Mouse (Mus musculus) intestine, embryonic 15.5 days (tissue): ENCODE measurements around the gene Gm21943. TPM values are rescaled to one million over a fixed set of nuclear protein-coding genes. Genes with fewer than 3 reads are reported as not detected.
"Not testable (repeated sequence)": the region's sequence is repeated elsewhere in the genome, so short reads cannot be mapped to it uniquely, and the experiment has no call there.

ENCODE experiments used
- ATAC-seq: fragments of 200-750 bp; cut with Nextera tagmentation; 2 replicates; pipeline ENCODE4 v1.8.0; 2017; ENCODE audit warnings: moderate TSS enrichment, moderate library complexity
- H3K27ac ChIP-seq: fragments of 300-500 bp; sonication (generic); 2 replicates; pipeline ENCODE4 v1.5.1; 2015; ENCODE audit warnings: mild to moderate bottlenecking, inconsistent platforms
- H3K27me3 ChIP-seq: fragments of 300-500 bp; sonication (generic); replicated peaks from 2 replicates; pipeline ENCODE4 v1.6.1; 2015; ENCODE audit warnings: inconsistent platforms
- H3K36me3 ChIP-seq: fragments of 300-500 bp; sonication (generic); 2 replicates; pipeline ENCODE4 v1.6.1; 2015; ENCODE audit warnings: inconsistent platforms
- H3K4me1 ChIP-seq: fragments of 300-500 bp; sonication (generic); replicated peaks from 2 replicates; pipeline ENCODE4 v1.6.1; 2015; ENCODE audit warnings: inconsistent platforms
- H3K4me2 ChIP-seq: fragments of 300-500 bp; sonication (generic); replicated peaks from 2 replicates; pipeline ENCODE4 v1.6.1; 2015; ENCODE audit warnings: mild to moderate bottlenecking, inconsistent platforms
- H3K4me3 ChIP-seq: fragments of 300-500 bp; sonication (generic); replicated peaks from 2 replicates; pipeline ENCODE4 v1.5.1; 2015; ENCODE audit warnings: inconsistent platforms
- H3K9ac ChIP-seq: fragments of 300-500 bp; sonication (generic); 2 replicates; pipeline ENCODE4 v1.6.1; 2015; ENCODE audit warnings: inconsistent platforms
- H3K9me3 ChIP-seq: fragments of 300-500 bp; sonication (generic); 2 replicates; pipeline ENCODE4 v1.6.1; 2016; ENCODE audit warnings: inconsistent platforms
- WGBS: fragments of 180-500 bp; shearing (Covaris S2); methylation state at CpG from one replicate; pipeline ENCODE4 v1.1.7; 2015; 5-methylcytosine and 5-hydroxymethylcytosine counted together
- polyA plus RNA-seq: library from polyadenylated mRNA; unstranded; fragments of >200 nt; fragmentation: Nextera tagmentation; extraction: Ambion mirVana; gene quantifications from 2 replicates; pipeline ENCODE4 v1.2.1, GENCODE M21; 2015

Gm21943 gene
- polyA plus RNA-seq, result not detected in 2 replicates

GRCm38 (mm10) chrY:57533644-57534043 lies at the start of gene Gm21943:
Gm21943 (minus strand) TSS chrY:57533744.
- no CpG with 5 or more reads among the region's 4 CpGs for WGBS
- not testable (repeated sequence) for ATAC-seq, H3K9ac ChIP-seq, H3K9me3 ChIP-seq, H3K4me1 ChIP-seq, H3K4me3 ChIP-seq, H3K36me3 ChIP-seq, H3K27ac ChIP-seq, H3K27me3 ChIP-seq, H3K4me2 ChIP-seq

Other genes with a start within 250 kb of the Gm21943 start
- gene Gm28961, start 172.0 kb upstream of the Gm21943 start, polyA plus RNA-seq, result not detected in 2 replicates